Mouse (Mus musculus) splenic B cell, adult 2 months (primary cell): ENCODE results near the gene Ipo5.

Experiments used
- DNase-seq: peaks from one replicate; pipeline ENCODE4 v3.0.0-alpha.2; 2011; ENCODE audit warnings: low read depth, low spot score
- H3K27me3 ChIP-seq: 2 replicates; pipeline ENCODE4 v1.6.1; 2012; ENCODE audit warnings: mild to moderate bottlenecking, low read length, moderate library complexity, mixed read lengths; ENCODE audit not compliant: control insufficient read depth, poor library complexity, insufficient read depth, severe bottlenecking
- H3K36me3 ChIP-seq: 2 replicates; pipeline ENCODE4 v1.6.1; 2012; ENCODE audit warnings: mild to moderate bottlenecking, low read length, moderate library complexity, mixed read lengths; ENCODE audit not compliant: control insufficient read depth, poor library complexity, insufficient read depth, severe bottlenecking

Gene Ipo5

GRCm38 (mm10) chr14:120947104-120947503, 36.1 kb downstream of the Ipo5 start:
- DNase-seq, result no peak
- H3K36me3 ChIP-seq, result peaks cover 12% of the 10 kb centered on the region
- H3K27me3 ChIP-seq, result no peaks in the 10 kb centered on the region

GRCm38 (mm10) chr14:120949002-120949401, 38.0 kb downstream of the Ipo5 start:
- Histone ChIP-seq H3K27me3 (no peaks in the 10 kb centered on the region), H3K36me3 (peaks cover 8% of the 10 kb centered on the region)
- peak; percentile 20 for DNase-seq

GRCm38 (mm10) chr14:120950068-120950467, 39.0 kb downstream of the Ipo5 start:
- Histone ChIP-seq H3K27me3 (no peaks in the 10 kb centered on the region), H3K36me3 (peaks cover 2% of the 10 kb centered on the region; the same call in 1 of the 2 replicates)
- DNase-seq, result no peak

GRCm38 (mm10) chr14:120952434-120952833, 41.4 kb downstream of the Ipo5 start:
- no peaks in the 10 kb centered on the region for H3K27me3 ChIP-seq
- peak; percentile 13 for DNase-seq
- H3K36me3 ChIP-seq, result no peaks in the 10 kb centered on the region; the same call in 1 of the 2 replicates

- H3K36me3 ChIP-seq, result no peaks in the 10 kb centered on the region
- no peak for DNase-seq
- H3K27me3 ChIP-seq, result no peaks in the 10 kb centered on the region
These were observed 49.5 kb downstream of the Ipo5 start for GRCm38 (mm10) chr14:120960551-120960950.

- Histone ChIP-seq H3K27me3 (no peaks in the 10 kb centered on the region), H3K36me3 (no peaks in the 10 kb centered on the region)
- DNase-seq, result no peak
These were observed 50.0 kb downstream of the Ipo5 start for GRCm38 (mm10) chr14:120960991-120961390.

GRCm38 (mm10) chr14:120967072-120967471, 56.0 kb downstream of the Ipo5 start:
- no peaks in the 10 kb centered on the region for H3K27me3 ChIP-seq
- H3K36me3 ChIP-seq, result no peaks in the 10 kb centered on the region
- peak; percentile 56 for DNase-seq

GRCm38 (mm10) chr14:120968723-120969122, 57.7 kb downstream of the Ipo5 start:
- no peak for DNase-seq
- H3K27me3 ChIP-seq, result no peaks in the 10 kb centered on the region
- no peaks in the 10 kb centered on the region for H3K36me3 ChIP-seq

- Histone ChIP-seq H3K27me3 (no peaks in the 10 kb centered on the region), H3K36me3 (no peaks in the 10 kb centered on the region)
- no peak for DNase-seq
These were observed 58.6 kb downstream of the Ipo5 start for GRCm38 (mm10) chr14:120969673-120970072.

GRCm38 (mm10) chr14:120970637-120971036, 59.6 kb downstream of the Ipo5 start:
- Histone ChIP-seq H3K36me3 (no peaks in the 10 kb centered on the region), H3K27me3 (no peaks in the 10 kb centered on the region)
- peak; percentile 11 for DNase-seq

GRCm38 (mm10) chr14:120971313-120971712, 60.3 kb downstream of the Ipo5 start:
- Histone ChIP-seq H3K27me3 (no peaks in the 10 kb centered on the region), H3K36me3 (no peaks in the 10 kb centered on the region)
- DNase-seq, result peak; percentile 8

GRCm38 (mm10) chr14:120979559-120979958, 68.5 kb downstream of the Ipo5 start:
- Histone ChIP-seq H3K36me3 (no peaks in the 10 kb centered on the region), H3K27me3 (no peaks in the 10 kb centered on the region)
- DNase-seq, result no peak

- no peak for DNase-seq
- H3K36me3 ChIP-seq, result no peaks in the 10 kb centered on the region
- H3K27me3 ChIP-seq, result no peaks in the 10 kb centered on the region
These were observed 78.1 kb downstream of the Ipo5 start for GRCm38 (mm10) chr14:120989126-120989525.
